Mouse (Mus musculus) testis, adult 2 months (tissue): ENCODE measurements around the gene Gusb.

Source experiments
- CTCF ChIP-seq: fragments of 200-500 bp; IDR thresholded peaks from 2 replicates; pipeline ENCODE4 v1.5.1; 2012; ENCODE audit warnings: low read depth, mild to moderate bottlenecking, inconsistent platforms, low read length, moderate library complexity; ENCODE audit not compliant: control insufficient read depth, insufficient read depth, insufficient replicate concordance
- POLR2A ChIP-seq: fragments of 200-500 bp; IDR thresholded peaks from 2 replicates; pipeline ENCODE4 v1.6.1; 2012; ENCODE audit warnings: low read depth, mild to moderate bottlenecking, inconsistent platforms, low read length, moderate library complexity; ENCODE audit not compliant: control insufficient read depth

GRCm38 (mm10) chr5:129994989-129995388 lies 7.9 kb downstream of the Gusb start:
- TF ChIP-seq CTCF, result no peak
- no peak for TF ChIP-seq POLR2A
